Mouse (Mus musculus) megakaryocyte-erythroid progenitor cell, adult 5-6 weeks (primary cell): ENCODE results near the gene Hbq1b. TPM values are rescaled to one million over a fixed set of nuclear protein-coding genes. Genes with fewer than 3 reads are reported as not detected.

Experiments
- total RNA-seq, 2 experiments: library from RNA; stranded (forward) in 1 of 2; stranded (reverse) in 1 of 2; fragments of 200-1000, 215-1000 nt in 1 of 2; fragments of >200 nt in 1 of 2; fragmentation: Nextera tagmentation in 1 of 2; gene quantifications; 2 replicates each; pipeline ENCODE4 v1.2.3; 2014 to 2017

Hbq1b gene
- total RNA-seq, 2 experiments from 2014 or later, result not detected

Other genes starting within 250 kb of the Hbq1b start
- gene Il9r, start 86.7 kb upstream of the Hbq1b start, total RNA-seq (2014; fragmentation: Nextera tagmentation), result not detected in 2 replicates
- 0.19 TPM in 1 of 2 replicates, not detected in the other for gene Il9r, start 86.7 kb upstream of the Hbq1b start, total RNA-seq (2017)
- gene Snrnp25, start 81.5 kb upstream of the Hbq1b start, total RNA-seq (2014; fragmentation: Nextera tagmentation), result 44.9 and 56.4 TPM in 2 replicates
- gene Snrnp25, start 81.5 kb upstream of the Hbq1b start, total RNA-seq (2017), result 42.0 and 59.1 TPM in 2 replicates
- gene Rhbdf1, start 64.7 kb upstream of the Hbq1b start, total RNA-seq (2014; fragmentation: Nextera tagmentation), result 0.87 TPM in 1 of 2 replicates, not detected in the other
- gene Rhbdf1, start 64.7 kb upstream of the Hbq1b start, total RNA-seq (2017), result 0.76 TPM in 1 of 2 replicates, not detected in the other
- gene Mpg, start 60.5 kb upstream of the Hbq1b start, total RNA-seq (2014; fragmentation: Nextera tagmentation), result 11.1 and 18.5 TPM in 2 replicates
- gene Mpg, start 60.5 kb upstream of the Hbq1b start, total RNA-seq (2017), result 8.9 and 10.8 TPM in 2 replicates
- gene Nprl3, start 19.3 kb upstream of the Hbq1b start, total RNA-seq (2014; fragmentation: Nextera tagmentation), result 45.7 and 65.0 TPM in 2 replicates
- gene Nprl3, start 19.3 kb upstream of the Hbq1b start, total RNA-seq (2017), result 12.9 and 35.6 TPM in 2 replicates
- gene Hba-x, start 10.6 kb upstream of the Hbq1b start, total RNA-seq (2014; fragmentation: Nextera tagmentation), result not detected in 2 replicates
- gene Hba-x, start 10.6 kb upstream of the Hbq1b start, total RNA-seq (2017), result not detected in 2 replicates
- 247 and 283 TPM in 2 replicates for gene Hba-a1, start 3.5 kb upstream of the Hbq1b start, total RNA-seq (2014; fragmentation: Nextera tagmentation)
- gene Hba-a1, start 3.5 kb upstream of the Hbq1b start, total RNA-seq (2017), result 19.7 and 99.3 TPM in 2 replicates
- 268 and 358 TPM in 2 replicates for gene Hba-a2, start 9.5 kb downstream of the Hbq1b start, total RNA-seq (2014; fragmentation: Nextera tagmentation)
- 121 and 343 TPM in 2 replicates for gene Hba-a2, start 9.5 kb downstream of the Hbq1b start, total RNA-seq (2017)
- not detected in 2 replicates for gene Hbq1a, start 13.1 kb downstream of the Hbq1b start, total RNA-seq (2014; fragmentation: Nextera tagmentation)
- not detected in 2 replicates for gene Hbq1a, start 13.1 kb downstream of the Hbq1b start, total RNA-seq (2017)
- gene Sh3pxd2b, start 60.9 kb downstream of the Hbq1b start, total RNA-seq (2014; fragmentation: Nextera tagmentation), result 0.99 and 1.9 TPM in 2 replicates
- gene Sh3pxd2b, start 60.9 kb downstream of the Hbq1b start, total RNA-seq (2017), result 0.52 and 0.57 TPM in 2 replicates
- gene Ubtd2, start 168.4 kb downstream of the Hbq1b start, total RNA-seq (2014; fragmentation: Nextera tagmentation), result 8.2 and 8.8 TPM in 2 replicates
- gene Ubtd2, start 168.4 kb downstream of the Hbq1b start, total RNA-seq (2017), result 6.4 TPM in 1 of 2 replicates, not detected in the other
- not detected in 2 replicates for gene Efcab9, start 245.1 kb downstream of the Hbq1b start, total RNA-seq (2014; fragmentation: Nextera tagmentation)
- not detected in 2 replicates for gene Efcab9, start 245.1 kb downstream of the Hbq1b start, total RNA-seq (2017)
- 11.3 and 16.1 TPM in 2 replicates for gene Stk10, start 246.3 kb downstream of the Hbq1b start, total RNA-seq (2014; fragmentation: Nextera tagmentation)
- gene Stk10, start 246.3 kb downstream of the Hbq1b start, total RNA-seq (2017), result 8.7 and 11.2 TPM in 2 replicates